8 mouse cellular contexts compared by ENCODE assay signal in genomic region chr6:124782436-124782835, GRCm38 (mm10). TPM values are rescaled to one million over a fixed set of nuclear protein-coding genes. Genes with fewer than 3 reads are reported as not detected.
DNase-seq lines count a peak whose midpoint lies in the region; ATAC-seq and TF ChIP-seq lines count a peak whose summit lies in the region.

No protein-coding gene starts in this region.

- no peak for TF ChIP-seq EP300 in lung, postnatal 0 days (IDR thresholded peaks at IDR 0.05)

- ATAC-seq in midbrain, embryonic 14.5 days (ENCODE audit: low FRiP score, low TSS enrichment): no peak
- no peak for ATAC-seq in midbrain, embryonic 16.5 days
- no peak for ATAC-seq in hindbrain, postnatal 0 days
- ATAC-seq in lung, postnatal 0 days: peak; percentile 43; the same call in 1 of the 2 replicates

- TF ChIP-seq POLR2A in thymus, adult 2 months (IDR thresholded peaks at IDR 0.05; ENCODE audit: control insufficient read depth, extremely low read depth, insufficient read depth, low read length, poor library complexity): no peak

- H3K9ac ChIP-seq in midbrain, embryonic 14.5 days (replicated peaks; ENCODE audit: low read length): no peak overlapping the region
- no peak overlapping the region for H3K9ac ChIP-seq in midbrain, embryonic 16.5 days (ENCODE audit: low read depth, low read length)
- H3K9ac ChIP-seq in hindbrain, postnatal 0 days (replicated peaks; ENCODE audit: low read length): no peak overlapping the region
- H3K9ac ChIP-seq in lung, postnatal 0 days (replicated peaks; ENCODE audit: low read depth): no peak overlapping the region

- DNase-seq in midbrain, embryonic 14.5 days: peak; percentile 22
- peak; percentile 77 for DNase-seq in embryo, embryonic 11 days
- no peak for DNase-seq in hindbrain, postnatal 0 days (ENCODE audit: low spot score)
- DNase-seq in lung, postnatal 0 days (ENCODE audit: low spot score): peak; percentile 39
- peak; percentile 71 for DNase-seq in thymus, adult 2 months
- DNase-seq in c-Kit-positive CD71-positive TER-119-positive erythroid progenitor cells, embryonic 14.5 days (ENCODE audit: low spot score): no peak
- DNase-seq in frontal cortex, postnatal 36 days (ENCODE audit: low spot score in 2 of 2): no peak

- TF ChIP-seq CTCF in hindbrain, postnatal 0 days (IDR thresholded peaks at IDR 0.05; ENCODE audit: low read depth): no peak
- no peak for TF ChIP-seq CTCF in lung, postnatal 0 days (IDR thresholded peaks at IDR 0.05)
- TF ChIP-seq CTCF in thymus, adult 2 months (IDR thresholded peaks at IDR 0.05; ENCODE audit: borderline replicate concordance, control insufficient read depth, extremely low read depth, insufficient read depth, low read length, poor library complexity): no peak

- no peak overlapping the region for H3K4me2 ChIP-seq in midbrain, embryonic 14.5 days (ENCODE audit: low read length)
- no peak overlapping the region for H3K4me2 ChIP-seq in midbrain, embryonic 16.5 days (ENCODE audit: low read length)
- peak overlapping the region; percentile 13; the same call in 1 of the 2 replicates for H3K4me2 ChIP-seq in hindbrain, postnatal 0 days (ENCODE audit: low read depth, low read length)
- peak overlapping the region; percentile 37; the same call in 1 of the 2 replicates for H3K4me2 ChIP-seq in lung, postnatal 0 days (replicated peaks; ENCODE audit: low read depth, low read length)

- H3K9me3 ChIP-seq in midbrain, embryonic 14.5 days (ENCODE audit: control insufficient read depth, low read length): no peaks in the 10 kb centered on the region
- no peaks in the 10 kb centered on the region for H3K9me3 ChIP-seq in midbrain, embryonic 16.5 days (replicated peaks; ENCODE audit: control insufficient read depth, low read length, poor library complexity, severe bottlenecking)
- no peaks in the 10 kb centered on the region for H3K9me3 ChIP-seq in hindbrain, postnatal 0 days (ENCODE audit: low read length)
- no peaks in the 10 kb centered on the region for H3K9me3 ChIP-seq in lung, postnatal 0 days (ENCODE audit: low read length)

- no peak overlapping the region for H3K4me3 ChIP-seq in midbrain, embryonic 14.5 days (replicated peaks; ENCODE audit: low read depth, low read length)
- H3K4me3 ChIP-seq in midbrain, embryonic 16.5 days (ENCODE audit: low read depth, low read length): no peak overlapping the region
- H3K4me3 ChIP-seq in hindbrain, postnatal 0 days (ENCODE audit: low read length): no peak overlapping the region
- H3K4me3 ChIP-seq in lung, postnatal 0 days (ENCODE audit: low read depth, low read length): peak overlapping the region; percentile 4; the same call in 1 of the 2 replicates
- H3K4me3 ChIP-seq in thymus, adult 2 months (ENCODE audit: control insufficient read depth, insufficient read depth, low read length): peak overlapping the region; percentile 54

- H3K27ac ChIP-seq in midbrain, embryonic 14.5 days (replicated peaks; ENCODE audit: low read depth, low read length): no peak overlapping the region
- no peak overlapping the region for H3K27ac ChIP-seq in midbrain, embryonic 16.5 days (ENCODE audit: low read length)
- H3K27ac ChIP-seq in hindbrain, postnatal 0 days: no peak overlapping the region
- H3K27ac ChIP-seq in lung, postnatal 0 days (ENCODE audit: low read length): no peak overlapping the region
- no peak overlapping the region; the same call in 1 of the 2 replicates for H3K27ac ChIP-seq in thymus, adult 2 months (ENCODE audit: control insufficient read depth, insufficient read depth, low read length)

- peaks cover 15% of the 10 kb centered on the region; the same call in 1 of the 2 replicates for H3K4me1 ChIP-seq in midbrain, embryonic 14.5 days (ENCODE audit: control insufficient read depth, insufficient read depth, low read length)
- peaks cover 9% of the 10 kb centered on the region for H3K4me1 ChIP-seq in midbrain, embryonic 16.5 days (ENCODE audit: control insufficient read depth, insufficient read depth, low read length)
- H3K4me1 ChIP-seq in hindbrain, postnatal 0 days (ENCODE audit: insufficient read depth, low read length): 0 out of 2 replicates have a peak, but pooled peaks cover 9% of the 10 kb centered on the region
- 0 out of 2 replicates have a peak, but pooled peaks cover 4% of the 10 kb centered on the region for H3K4me1 ChIP-seq in lung, postnatal 0 days (ENCODE audit: insufficient read depth, low read depth, low read length)
- peaks cover 28% of the 10 kb centered on the region for H3K4me1 ChIP-seq in thymus, adult 2 months (replicated peaks; ENCODE audit: control insufficient read depth, insufficient read depth, low read length)

- no peaks in the 10 kb centered on the region for H3K36me3 ChIP-seq in midbrain, embryonic 14.5 days (ENCODE audit: control insufficient read depth, insufficient read depth, low read length)
- no peaks in the 10 kb centered on the region for H3K36me3 ChIP-seq in midbrain, embryonic 16.5 days (ENCODE audit: control insufficient read depth, insufficient read depth, low read length)
- H3K36me3 ChIP-seq in hindbrain, postnatal 0 days (ENCODE audit: insufficient read depth, low read length): no peaks in the 10 kb centered on the region
- no peaks in the 10 kb centered on the region for H3K36me3 ChIP-seq in lung, postnatal 0 days (ENCODE audit: insufficient read depth, low read length)
- H3K36me3 ChIP-seq in thymus, adult 2 months (ENCODE audit: control insufficient read depth, insufficient read depth, low read length): no peaks in the 10 kb centered on the region

- H3K27me3 ChIP-seq in midbrain, embryonic 14.5 days (ENCODE audit: control insufficient read depth, insufficient read depth, low read length): no peaks in the 10 kb centered on the region
- no peaks in the 10 kb centered on the region for H3K27me3 ChIP-seq in midbrain, embryonic 16.5 days (ENCODE audit: control insufficient read depth, insufficient read depth, low read depth, low read length)
- no peaks in the 10 kb centered on the region for H3K27me3 ChIP-seq in hindbrain, postnatal 0 days (ENCODE audit: insufficient read depth, low read length)
- no peaks in the 10 kb centered on the region for H3K27me3 ChIP-seq in lung, postnatal 0 days (replicated peaks; ENCODE audit: insufficient read depth, low read length)
- no peaks in the 10 kb centered on the region for H3K27me3 ChIP-seq in thymus, adult 2 months (ENCODE audit: control insufficient read depth, insufficient read depth, low read length)

- 28% methylated on average over 6 of the region's 6 CpGs for WGBS in midbrain, embryonic 14.5 days
- WGBS in midbrain, embryonic 16.5 days: 25% methylated on average over 6 of the region's 6 CpGs
- 23% methylated on average over 6 of the region's 6 CpGs for WGBS in hindbrain, postnatal 0 days
- 18% methylated on average over 6 of the region's 6 CpGs for WGBS in lung, postnatal 0 days
- 9% methylated on average over 6 of the region's 6 CpGs for whole genome bisulfite sequencing in thymus, adult 2 months

RNA-seq across cellular contexts. Expression of gene Lrrc23, which starts 2.9 kb away (rescaled TPM):
- polyA plus RNA-seq in midbrain, embryonic 14.5 days (2014; fragmentation: Nextera tagmentation; extraction: Ambion mirVana): 1.4 and 3.2 TPM in 2 replicates
- polyA plus RNA-seq in midbrain, embryonic 16.5 days (2015; fragmentation: Nextera tagmentation; extraction: Ambion mirVana): 5.7 and 6.3 TPM in 2 replicates
- 6.7 and 9.2 TPM in 2 replicates for total RNA-seq in hindbrain, postnatal 0 days (2014; rRNA removed)
- 5.4 and 8.7 TPM in 2 replicates for polyA plus RNA-seq in hindbrain, postnatal 0 days (2015; fragmentation: Nextera tagmentation; extraction: Ambion mirVana)
- 26.7 and 34.0 TPM in 2 replicates for polyA plus RNA-seq in lung, postnatal 0 days (2015; fragmentation: Nextera tagmentation; extraction: Ambion mirVana)
- 4.0 and 5.5 TPM in 2 replicates for polyA plus RNA-seq in thymus, adult 2 months (2012; rRNA removed)

RNA-seq across cellular contexts. Expression of gene Eno2, which starts 13.0 kb away (rescaled TPM):
- 64.3 and 83.3 TPM in 2 replicates for polyA plus RNA-seq in midbrain, embryonic 14.5 days (2014; fragmentation: Nextera tagmentation; extraction: Ambion mirVana)
- 94.4 and 138 TPM in 2 replicates for polyA plus RNA-seq in midbrain, embryonic 16.5 days (2015; fragmentation: Nextera tagmentation; extraction: Ambion mirVana)
- 281 and 357 TPM in 2 replicates for total RNA-seq in hindbrain, postnatal 0 days (2014; rRNA removed)
- polyA plus RNA-seq in hindbrain, postnatal 0 days (2015; fragmentation: Nextera tagmentation; extraction: Ambion mirVana): 213 and 216 TPM in 2 replicates
- 1.2 and 1.5 TPM in 2 replicates for polyA plus RNA-seq in lung, postnatal 0 days (2015; fragmentation: Nextera tagmentation; extraction: Ambion mirVana)
- polyA plus RNA-seq in thymus, adult 2 months (2012; rRNA removed): 10.2 and 12.9 TPM in 2 replicates

RNA-seq across cellular contexts. Expression of gene Spsb2, which starts 26.0 kb away (rescaled TPM):
- 5.9 and 6.3 TPM in 2 replicates for polyA plus RNA-seq in midbrain, embryonic 14.5 days (2014; fragmentation: Nextera tagmentation; extraction: Ambion mirVana)
- polyA plus RNA-seq in midbrain, embryonic 16.5 days (2015; fragmentation: Nextera tagmentation; extraction: Ambion mirVana): 9.6 and 10.1 TPM in 2 replicates
- 7.3 and 8.7 TPM in 2 replicates for total RNA-seq in hindbrain, postnatal 0 days (2014; rRNA removed)
- polyA plus RNA-seq in hindbrain, postnatal 0 days (2015; fragmentation: Nextera tagmentation; extraction: Ambion mirVana): 9.6 and 9.8 TPM in 2 replicates
- polyA plus RNA-seq in lung, postnatal 0 days (2015; fragmentation: Nextera tagmentation; extraction: Ambion mirVana): 27.6 and 33.7 TPM in 2 replicates
- 7.1 and 8.1 TPM in 2 replicates for polyA plus RNA-seq in thymus, adult 2 months (2012; rRNA removed)

RNA-seq across cellular contexts. Expression of gene Atn1, which starts 26.1 kb away (rescaled TPM):
- 24.4 and 32.3 TPM in 2 replicates for polyA plus RNA-seq in midbrain, embryonic 14.5 days (2014; fragmentation: Nextera tagmentation; extraction: Ambion mirVana)
- polyA plus RNA-seq in midbrain, embryonic 16.5 days (2015; fragmentation: Nextera tagmentation; extraction: Ambion mirVana): 28.9 and 29.3 TPM in 2 replicates
- 19.1 and 23.7 TPM in 2 replicates for total RNA-seq in hindbrain, postnatal 0 days (2014; rRNA removed)
- polyA plus RNA-seq in hindbrain, postnatal 0 days (2015; fragmentation: Nextera tagmentation; extraction: Ambion mirVana): 19.9 and 21.3 TPM in 2 replicates
- polyA plus RNA-seq in lung, postnatal 0 days (2015; fragmentation: Nextera tagmentation; extraction: Ambion mirVana): 9.6 and 11.2 TPM in 2 replicates
- 48.3 and 51.6 TPM in 2 replicates for polyA plus RNA-seq in thymus, adult 2 months (2012; rRNA removed)

RNA-seq across cellular contexts. Expression of gene Gm45234, which starts 26.6 kb away (rescaled TPM):
- not detected in 2 replicates for polyA plus RNA-seq in midbrain, embryonic 14.5 days (2014; fragmentation: Nextera tagmentation; extraction: Ambion mirVana)
- not detected in 2 replicates for polyA plus RNA-seq in midbrain, embryonic 16.5 days (2015; fragmentation: Nextera tagmentation; extraction: Ambion mirVana)
- total RNA-seq in hindbrain, postnatal 0 days (2014; rRNA removed): 0.26 TPM in 1 of 2 replicates, not detected in the other
- not detected in 2 replicates for polyA plus RNA-seq in hindbrain, postnatal 0 days (2015; fragmentation: Nextera tagmentation; extraction: Ambion mirVana)
- not detected in 2 replicates for polyA plus RNA-seq in lung, postnatal 0 days (2015; fragmentation: Nextera tagmentation; extraction: Ambion mirVana)
- not detected in 2 replicates for polyA plus RNA-seq in thymus, adult 2 months (2012; rRNA removed)

Comparison
In these comparisons a context has a peak if more than half of its experiments do, and no peak if none do; other contexts are left out.
1. DNase-seq: peak in midbrain, embryonic 14.5 days (single experiment), embryo, embryonic 11 days (single experiment), lung, postnatal 0 days (single experiment) and thymus, adult 2 months (single experiment); none in hindbrain, postnatal 0 days (single experiment), c-Kit-positive CD71-positive TER-119-positive erythroid progenitor cells, embryonic 14.5 days (single experiment) and frontal cortex, postnatal 36 days (0 of 2).
2. H3K4me2 ChIP-seq: peak in hindbrain, postnatal 0 days (single experiment) and lung, postnatal 0 days (single experiment); none in midbrain, embryonic 14.5 days (single experiment) and midbrain, embryonic 16.5 days (single experiment).
3. H3K4me3 ChIP-seq: peak in lung, postnatal 0 days (single experiment) and thymus, adult 2 months (single experiment); none in midbrain, embryonic 14.5 days (single experiment), midbrain, embryonic 16.5 days (single experiment) and hindbrain, postnatal 0 days (single experiment).